Mouse (Mus musculus) urinary bladder, adult 2 months (tissue): ENCODE measurements around the gene Cldn16. TPM values are rescaled to one million over a fixed set of nuclear protein-coding genes. Genes with fewer than 3 reads are reported as not detected.
"Not testable (repeated sequence)": the region's sequence is repeated elsewhere in the genome, so short reads cannot be mapped to it uniquely, and the experiment has no call there.

ENCODE experiments used
- DNase-seq: peaks from one replicate; pipeline ENCODE4 v3.0.0; 2022; ENCODE audit warnings: low spot score
- polyA plus RNA-seq: library from polyadenylated mRNA; depleted of rRNA; stranded (reverse); fragments of >200 nt; gene quantifications from 2 replicates; pipeline ENCODE4 v1.2.3, GENCODE M21; 2012; rRNA removed

Cldn16 gene
- polyA plus RNA-seq = not detected in 2 replicates

DNA sequence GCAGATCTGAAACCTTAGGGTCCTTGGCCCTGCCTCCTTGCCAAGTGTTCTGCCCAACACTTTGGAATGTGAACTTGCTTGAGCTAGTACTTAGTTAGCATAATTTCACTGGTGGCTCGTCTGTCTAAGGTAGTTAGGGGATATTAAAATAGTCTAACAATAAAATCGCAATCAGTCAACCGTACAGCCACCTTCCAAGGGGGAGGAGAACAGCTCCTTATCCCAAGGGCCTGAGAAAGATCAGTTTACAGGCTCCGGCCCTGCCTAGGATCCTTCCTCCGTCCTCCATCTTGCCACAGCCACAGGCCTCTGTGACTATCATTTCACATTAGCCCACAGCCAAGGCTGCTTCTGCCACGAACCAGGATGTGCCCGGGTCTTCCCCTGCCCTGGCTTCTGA, at the start of gene Cldn16:
TSS of gene Cldn16 (plus strand) at position 301 of the 400 bp plus-strand sequence.
- no peak for DNase-seq

DNA sequence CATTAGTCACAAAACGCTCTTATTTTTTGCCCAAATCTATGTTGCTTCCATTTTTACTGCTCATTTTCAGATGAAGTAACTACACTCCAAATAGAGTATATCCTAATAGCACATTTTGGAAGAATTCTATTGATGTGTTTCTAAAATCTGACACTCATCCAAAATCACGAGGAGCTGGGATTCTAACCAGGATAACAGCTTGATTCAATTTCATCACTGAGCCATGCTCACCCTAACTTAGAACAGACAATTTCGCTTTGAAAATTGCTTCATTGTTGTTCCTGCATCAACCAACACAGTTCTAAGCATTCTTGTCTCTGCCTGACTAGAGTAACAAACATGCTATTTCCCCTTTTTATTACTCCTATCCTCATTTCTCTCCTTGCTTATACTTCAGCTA, 44.3 kb upstream of the Cldn16 start:
- no peak for DNase-seq

DNA sequence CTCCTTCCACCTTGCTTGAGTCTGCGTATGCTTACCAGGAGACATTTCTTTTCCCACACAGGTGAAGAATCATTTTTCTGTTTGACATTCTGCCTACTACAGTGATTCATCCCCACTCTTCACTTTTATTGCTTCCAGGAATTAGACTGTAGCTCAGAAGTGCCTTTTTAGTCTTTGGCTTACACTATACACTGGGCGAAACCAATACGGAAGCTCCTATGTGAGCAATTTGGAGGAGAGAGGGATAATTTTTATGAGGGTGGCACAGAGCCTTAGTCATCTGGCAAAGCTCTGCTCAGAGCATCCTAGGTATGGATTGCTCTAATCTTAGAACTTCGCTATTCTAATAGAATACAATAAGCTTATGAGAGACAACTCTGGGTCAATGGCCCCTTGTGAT, 40.9 kb upstream of the Cldn16 start:
- no peak for DNase-seq

DNA sequence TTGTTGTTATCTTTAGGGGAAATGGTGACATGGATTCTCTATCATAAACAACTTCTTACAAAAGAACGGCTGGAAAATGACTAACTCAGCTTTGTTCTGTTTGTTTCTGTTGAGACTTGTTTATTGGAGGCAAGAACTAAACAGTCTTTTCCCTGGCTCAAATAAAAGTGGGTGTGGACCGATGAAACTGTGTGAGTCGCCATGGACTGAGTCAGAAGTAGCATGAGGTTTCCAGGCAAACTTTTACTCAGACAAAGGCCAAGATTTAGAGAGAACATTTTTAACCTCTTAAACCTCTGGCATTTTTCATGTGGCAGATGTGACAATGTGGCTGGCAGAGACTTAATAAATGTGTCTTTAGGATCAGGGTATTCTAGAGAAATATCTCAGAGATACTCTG, 32.7 kb upstream of the Cldn16 start:
- DNase-seq = no peak

DNA sequence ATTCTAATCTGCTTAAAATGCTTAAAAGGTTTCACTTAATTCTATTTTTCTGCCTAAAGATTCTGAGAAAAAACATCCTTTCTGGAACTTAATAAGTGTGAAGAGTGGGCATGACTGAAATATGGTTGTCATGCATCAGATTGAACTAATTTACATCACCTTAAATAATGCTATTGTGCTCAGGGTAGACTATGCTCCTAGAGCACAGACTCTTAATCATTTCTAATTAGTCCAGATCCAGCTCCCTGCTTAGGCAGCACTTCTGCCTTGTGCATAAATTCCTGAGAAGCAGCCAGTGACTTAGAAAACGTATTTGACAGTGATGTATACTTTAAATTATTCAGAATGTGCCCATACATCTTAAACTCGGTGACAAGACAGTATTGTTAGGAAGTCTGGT, 29.4 kb upstream of the Cldn16 start:
- DNase-seq = no peak

DNA sequence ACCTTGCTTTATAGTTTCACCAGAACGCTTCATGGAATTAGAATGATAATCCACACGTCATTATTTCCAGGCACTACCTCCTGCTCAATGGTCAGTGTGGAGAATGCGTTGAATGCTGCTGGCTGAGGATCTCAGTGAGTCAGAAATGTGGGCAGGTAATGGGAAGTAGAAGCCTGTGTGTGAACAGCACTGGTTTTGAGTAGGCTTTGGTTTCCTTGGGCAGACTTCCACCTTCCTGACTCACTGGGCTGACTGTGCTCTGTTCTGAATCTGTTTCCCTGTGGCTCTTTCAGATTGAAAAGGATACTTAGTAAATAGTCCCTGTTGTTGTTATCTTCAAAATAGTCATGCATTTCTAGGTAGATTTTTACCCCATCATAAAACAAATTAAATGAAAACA, 22.9 kb upstream of the Cldn16 start:
- no peak for DNase-seq

DNA sequence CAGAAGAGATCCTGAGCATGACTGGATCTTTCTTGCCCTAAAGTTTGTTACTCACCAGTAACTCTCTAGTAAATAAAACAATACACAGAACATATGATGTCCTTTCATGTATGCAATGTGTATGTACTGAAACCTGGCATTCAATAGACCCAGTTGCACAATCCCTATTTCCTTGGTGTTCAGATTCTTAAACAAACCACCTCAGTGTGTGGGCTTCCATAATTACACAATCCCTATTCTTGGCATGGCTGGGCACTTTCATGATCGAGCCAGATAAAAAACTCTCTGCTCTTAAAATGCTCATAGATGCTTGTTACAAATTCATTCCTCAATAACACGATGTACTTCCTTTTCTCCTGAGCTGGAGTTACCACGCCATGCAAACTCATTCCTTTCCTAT, 21.8 kb upstream of the Cldn16 start:
- DNase-seq = no peak

DNA sequence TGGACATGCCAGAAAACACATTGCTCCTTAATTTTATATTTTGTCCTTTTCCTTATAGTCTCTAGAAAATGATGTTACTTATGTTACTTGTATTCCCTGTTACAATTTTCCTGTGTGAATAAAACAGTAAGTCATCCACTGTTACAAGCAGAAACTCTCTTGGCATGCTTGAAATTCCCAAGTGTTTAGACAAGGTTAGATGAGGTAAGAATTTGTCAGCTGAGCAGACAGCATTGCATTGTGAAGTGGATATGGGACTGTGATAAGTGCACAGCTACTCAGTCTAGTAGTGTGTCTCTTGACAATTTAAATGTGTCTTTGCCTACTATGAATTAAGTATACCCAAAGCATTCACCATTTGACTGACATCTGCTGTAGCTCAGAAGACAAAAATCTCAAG, 18.1 kb upstream of the Cldn16 start:
- no peak for DNase-seq

DNA sequence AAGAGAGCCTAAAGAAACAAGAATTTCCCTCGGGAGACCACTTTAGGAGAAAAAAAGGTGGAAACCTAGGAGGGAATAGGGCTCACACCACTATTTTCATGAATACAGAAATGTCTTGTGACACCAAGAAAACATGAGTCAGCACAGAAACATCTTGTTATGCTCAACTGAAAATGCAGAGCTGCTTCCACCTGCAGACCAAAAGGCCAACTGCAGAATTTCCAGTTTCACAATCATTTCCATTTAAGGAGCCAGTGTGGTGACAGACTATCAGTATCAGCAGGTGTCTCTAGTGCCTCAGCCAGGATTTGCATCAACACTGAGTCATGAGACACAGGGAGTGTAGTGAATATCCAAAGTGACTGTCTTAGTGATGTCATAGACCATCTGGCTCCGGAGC, 15.3 kb upstream of the Cldn16 start:
- DNase-seq = no peak

DNA sequence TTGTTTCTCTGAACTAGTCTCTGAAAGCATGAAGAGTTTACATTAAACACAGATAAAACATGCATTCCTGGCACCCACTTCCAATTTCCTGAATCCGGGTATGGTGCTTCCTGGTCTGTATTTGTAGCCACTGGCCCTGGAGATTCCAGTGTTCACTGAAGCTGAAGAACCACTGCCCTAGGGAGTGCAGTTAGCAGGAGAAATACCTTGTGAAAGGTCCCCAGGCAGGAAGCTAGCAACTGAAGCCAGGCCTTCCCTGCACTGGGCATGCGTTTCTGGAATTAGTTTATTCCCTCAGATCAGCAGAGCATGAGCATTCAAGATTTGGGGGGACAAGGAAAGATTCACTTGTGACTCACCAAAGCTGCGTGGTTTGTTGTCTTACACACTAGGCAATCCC, 8.8 kb upstream of the Cldn16 start:
- DNase-seq = no peak

DNA sequence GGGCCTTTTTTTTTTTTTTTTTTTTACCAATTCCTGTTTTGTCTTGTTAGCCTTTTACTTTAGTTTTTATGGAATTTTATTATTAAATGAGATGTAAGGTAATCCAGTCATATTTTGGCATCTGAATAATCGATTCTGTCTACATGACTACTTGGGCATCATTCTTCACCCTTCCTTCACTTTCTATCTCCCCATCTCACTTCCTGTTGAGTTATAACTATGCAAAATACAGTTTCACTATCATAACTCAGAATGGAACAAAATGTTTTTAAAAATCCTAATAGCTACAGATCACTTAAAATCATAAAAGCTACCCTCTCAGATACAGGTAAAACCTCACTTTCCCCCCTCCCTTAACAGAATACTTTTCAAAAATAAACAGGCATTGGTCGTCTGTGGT, 6.8 kb upstream of the Cldn16 start:
- no peak for DNase-seq

DNA sequence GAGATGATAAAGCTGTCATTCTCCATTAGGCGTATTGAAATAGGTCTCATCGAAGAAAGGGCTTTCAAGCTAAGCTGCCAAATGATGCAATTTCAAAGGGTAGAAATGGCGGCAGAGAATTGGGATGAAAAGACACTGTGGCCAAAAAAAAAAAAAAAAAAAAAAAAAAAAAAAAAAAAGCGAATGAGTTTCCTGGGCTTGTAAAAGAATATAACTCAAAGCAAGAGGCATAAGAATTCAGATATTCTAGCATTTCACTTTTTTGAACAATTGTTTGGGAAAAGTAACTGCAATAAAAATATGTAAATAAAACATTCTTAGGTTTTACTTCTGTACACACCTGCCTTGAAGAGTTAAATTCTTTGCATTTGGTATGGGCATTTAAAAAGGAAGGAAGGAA, 3.6 kb downstream of the Cldn16 start:
- DNase-seq = no peak

DNA sequence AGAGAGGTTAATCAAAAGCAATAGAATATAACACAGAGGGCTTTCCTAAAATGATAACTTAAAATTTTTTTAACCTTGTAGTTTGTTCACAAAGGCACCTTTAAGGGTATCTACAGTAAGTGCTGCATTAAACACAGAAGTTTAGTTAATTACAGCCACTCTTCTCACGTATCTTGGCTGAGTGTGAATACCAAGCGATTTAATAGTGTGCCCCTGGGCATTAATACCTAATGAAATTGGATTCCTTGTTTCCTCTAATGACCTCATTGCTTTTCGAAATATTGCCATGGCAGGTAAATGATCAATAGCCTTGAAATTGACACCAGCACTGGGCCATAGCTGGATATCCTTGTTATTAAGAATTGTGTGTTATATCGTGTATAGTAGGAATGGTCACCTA, 8.3 kb downstream of the Cldn16 start:
- DNase-seq = no peak

DNA sequence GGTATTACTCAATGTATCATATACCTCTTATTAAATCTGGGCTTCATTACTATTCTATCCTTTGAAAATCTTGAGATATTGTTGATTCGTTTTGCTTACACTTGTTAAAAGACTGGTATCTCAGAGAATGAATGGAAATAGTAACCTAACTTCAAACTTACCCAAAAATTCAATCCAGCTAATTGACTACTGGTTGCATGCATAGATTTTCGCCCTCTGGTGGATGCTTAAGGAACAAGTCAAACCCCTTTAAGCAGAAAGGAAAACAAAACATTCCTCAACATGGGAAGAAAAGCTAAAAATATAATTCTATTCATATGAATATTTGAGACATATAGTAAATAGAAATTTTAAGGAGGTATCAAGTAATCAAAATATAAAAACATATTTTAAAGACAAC, 32.8 kb downstream of the Cldn16 start:
- DNase-seq = no peak

DNA sequence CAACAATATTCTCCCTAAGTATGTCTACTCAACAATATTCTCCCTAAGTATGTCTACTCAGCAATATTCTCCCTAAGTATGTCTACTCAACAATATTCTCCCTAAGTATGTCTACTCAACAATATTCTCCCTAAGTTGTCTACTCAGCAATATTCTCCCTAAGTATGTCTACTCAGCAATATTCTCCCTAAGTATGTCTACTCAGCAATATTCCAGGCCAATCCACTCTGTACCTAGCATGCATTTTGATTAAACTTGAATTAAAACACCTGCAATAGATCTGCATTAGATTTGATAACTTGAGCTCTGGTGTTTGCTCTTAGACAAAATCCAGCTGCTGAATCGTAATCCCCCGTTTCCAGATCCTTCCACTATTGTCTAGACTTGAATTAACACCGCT, 36.8 kb downstream of the Cldn16 start:
- DNase-seq = not testable (repeated sequence)

DNA sequence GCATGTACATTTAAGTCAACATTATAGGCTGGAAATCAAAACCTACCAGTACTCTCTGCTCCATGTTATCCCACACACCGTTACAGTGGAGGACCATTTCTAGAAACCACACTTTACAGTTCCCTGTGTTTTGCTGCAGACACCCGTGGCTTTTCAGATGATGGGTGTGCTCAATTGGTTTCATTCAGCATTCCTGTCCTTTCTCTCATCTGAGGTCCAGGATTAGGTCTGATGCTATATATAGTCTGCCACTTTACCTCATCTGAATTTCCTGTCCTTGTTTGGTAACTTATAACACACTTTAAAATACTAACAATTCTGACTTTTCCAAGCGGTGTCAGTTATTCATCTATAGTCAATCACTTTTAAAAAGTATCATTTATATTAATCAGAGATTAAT, 37.8 kb downstream of the Cldn16 start:
- DNase-seq = no peak

DNA sequence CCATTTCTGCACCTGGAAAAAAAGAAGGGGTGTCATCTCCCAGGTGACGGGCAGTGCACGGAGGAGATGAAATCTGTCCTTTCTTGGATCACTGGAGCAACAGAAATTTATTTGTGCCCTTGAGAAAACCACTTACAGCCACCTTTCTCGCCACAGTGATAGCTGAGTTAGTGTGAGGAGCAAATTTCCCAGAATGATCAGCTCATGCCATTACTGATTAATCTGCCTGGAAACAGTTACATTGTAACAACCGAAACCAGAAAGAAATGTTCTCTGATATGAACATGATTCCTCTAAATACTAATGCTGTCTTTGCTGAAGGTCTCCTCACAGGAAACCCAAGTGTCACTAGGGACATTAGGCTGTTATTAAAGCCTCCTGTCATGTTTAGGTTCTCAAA, 42.0 kb downstream of the Cldn16 start:
- DNase-seq = no peak

DNA sequence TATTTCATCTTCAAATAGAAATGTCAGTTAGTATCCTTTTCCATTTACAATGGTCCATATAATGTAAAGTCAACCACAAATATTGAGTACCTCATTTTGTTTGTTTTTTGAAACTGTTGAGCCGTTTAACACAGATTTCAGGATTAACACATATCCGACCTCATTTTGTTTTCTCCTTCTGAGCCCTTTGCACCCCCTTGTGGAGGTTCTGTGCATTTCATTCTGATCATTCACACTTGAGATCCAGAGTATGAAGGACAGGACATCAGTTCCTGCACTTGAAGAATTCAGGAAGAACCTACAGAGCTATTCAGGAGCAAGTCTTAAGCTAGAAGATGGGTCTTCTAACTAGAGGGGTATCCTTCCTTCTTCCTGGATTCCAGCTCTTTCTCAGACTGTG, 56.7 kb downstream of the Cldn16 start:
- no peak for DNase-seq

DNA sequence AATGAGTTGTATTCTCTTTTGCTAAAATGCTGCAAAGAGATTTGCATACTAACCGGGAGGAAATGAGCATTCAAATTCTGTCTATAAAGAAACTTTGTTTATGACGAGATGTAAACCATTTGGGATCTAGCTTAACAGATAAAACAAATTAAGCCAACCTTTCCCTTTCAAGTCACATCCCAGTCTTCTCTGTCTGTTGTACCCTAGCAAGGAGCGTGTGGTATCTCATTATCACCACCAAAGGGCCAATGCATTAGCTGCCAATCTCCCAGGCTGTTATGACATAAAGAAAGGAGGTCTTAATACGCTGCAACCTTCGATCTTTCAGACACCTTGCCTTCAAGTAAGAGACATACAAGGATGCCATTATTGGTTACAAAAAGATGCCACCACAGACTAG, 62.9 kb downstream of the Cldn16 start:
- DNase-seq = no peak

DNA sequence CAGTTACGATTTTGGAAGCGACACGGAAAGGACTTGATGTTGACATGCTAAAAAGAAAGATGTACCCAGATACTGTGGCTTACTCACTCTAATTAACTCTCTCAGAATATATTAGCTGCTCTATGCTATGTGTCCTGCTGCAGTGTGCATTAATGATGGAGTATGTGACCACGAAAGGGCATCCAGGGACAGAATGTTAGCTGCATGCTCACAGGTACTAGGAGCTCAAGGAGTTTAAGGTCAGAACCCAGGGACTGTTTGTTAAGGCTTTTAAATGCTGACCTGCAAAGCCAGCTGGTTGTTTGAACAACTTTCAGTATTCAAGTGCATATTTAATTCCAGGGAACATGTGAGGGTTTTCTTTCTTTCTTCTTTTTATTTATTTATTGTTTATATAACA, 63.7 kb downstream of the Cldn16 start, which contains the start of gene Tmem207:
TSS of gene Tmem207 (minus strand) at position 101 of the 400 bp plus-strand sequence.
- DNase-seq = no peak

DNA sequence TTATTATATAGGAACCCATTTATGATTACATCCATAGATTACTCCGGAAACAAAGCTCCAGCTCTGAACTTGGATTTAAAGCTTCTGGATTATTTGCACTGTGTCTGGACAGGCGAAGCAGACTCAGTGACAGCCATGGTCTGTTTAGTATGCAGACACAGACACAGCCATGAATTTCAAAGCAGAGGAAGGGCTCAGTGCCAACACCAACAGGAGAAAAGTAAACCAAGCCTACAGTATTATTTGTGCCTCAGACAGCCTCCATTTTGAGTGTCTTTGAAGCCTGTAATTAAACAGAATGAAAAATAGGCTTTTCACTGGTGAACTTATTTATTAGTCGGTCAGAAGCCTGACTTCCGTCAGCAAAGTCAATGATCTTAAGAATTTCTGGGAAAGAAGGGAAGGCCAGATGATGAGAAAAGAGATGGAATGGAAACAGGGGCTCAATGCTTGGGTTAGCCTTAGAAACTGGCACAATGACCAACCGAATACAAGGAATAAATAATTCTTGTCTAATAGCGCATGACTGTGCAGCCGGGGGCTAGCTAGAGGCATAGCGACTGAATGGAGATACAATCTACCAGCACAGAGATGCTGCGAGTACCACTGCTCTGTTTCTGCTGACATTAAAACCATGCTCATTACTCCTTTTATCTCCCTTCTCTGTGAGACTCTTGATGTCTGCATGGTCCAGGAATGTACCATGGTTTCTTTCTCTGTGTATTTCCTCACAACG, 65.2 kb downstream of the Cldn16 start:
- no peak for DNase-seq

DNA sequence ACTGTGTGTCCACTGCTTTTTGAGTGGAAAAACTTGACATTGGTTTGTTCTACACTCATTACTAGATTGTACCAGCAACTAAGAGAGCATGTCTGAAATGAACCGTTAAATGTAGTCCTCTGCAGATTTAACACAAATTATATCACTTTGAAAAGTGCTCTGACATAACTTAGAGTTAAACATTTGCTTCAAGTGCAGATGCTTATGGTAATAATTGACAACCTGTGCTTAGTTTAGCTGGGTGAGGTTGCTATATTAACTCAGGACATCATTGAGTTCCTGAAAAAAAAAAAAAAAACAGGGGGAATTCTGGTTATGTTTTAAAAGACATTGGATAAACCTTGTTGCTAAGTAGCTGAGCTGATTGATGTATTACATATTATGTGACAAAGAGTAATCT, 67.5 kb downstream of the Cldn16 start:
- no peak for DNase-seq

DNA sequence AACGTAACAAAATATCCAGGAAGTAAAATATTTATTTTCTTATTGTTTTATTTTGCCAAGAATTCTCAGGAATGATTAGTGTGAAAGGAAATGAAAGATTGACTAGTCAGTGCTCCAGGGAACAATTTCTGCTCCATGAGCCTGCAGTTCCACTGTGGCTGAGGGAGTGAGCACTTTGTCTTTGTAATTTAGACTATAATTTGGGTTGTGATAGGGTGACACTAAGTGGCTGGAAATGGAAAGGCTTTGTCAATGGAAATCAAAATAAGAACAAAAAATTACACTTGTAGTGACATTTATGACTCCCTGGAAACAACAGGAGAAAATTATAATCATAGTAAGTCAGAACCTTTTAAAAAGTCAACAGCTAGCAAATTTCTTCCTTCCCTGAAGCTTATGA, 69.4 kb downstream of the Cldn16 start:
- DNase-seq = no peak
